Mouse (Mus musculus): ENCODE results near the gene Matn3.

Gene Matn3

GRCm38 (mm10) chr12:8936210-8936609 is 11.5 kb upstream of the Matn3 start:
- DNase-seq (ENCODE audit: low spot score) = peak; percentile 34

- DNase-seq (ENCODE audit: low spot score) = no peak
Measured at GRCm38 (mm10) chr12:8939490-8939889, 8.2 kb upstream of the Matn3 start.

GRCm38 (mm10) chr12:8940011-8941005 is 7.4 kb upstream of the Matn3 start:
- DNase-seq (ENCODE audit: low spot score) = no peak

- no peak for DNase-seq (ENCODE audit: low spot score)
Measured at GRCm38 (mm10) chr12:8941131-8941615, 6.6 kb upstream of the Matn3 start.

GRCm38 (mm10) chr12:8941699-8942392 is 5.9 kb upstream of the Matn3 start:
- no peak for DNase-seq (ENCODE audit: low spot score)

GRCm38 (mm10) chr12:8947163-8947562 is 566 bp upstream of the Matn3 start:
- no peak for DNase-seq (ENCODE audit: low spot score)

- no peak for DNase-seq (ENCODE audit: low spot score)
Measured at GRCm38 (mm10) chr12:8953136-8953535, 5.4 kb downstream of the Matn3 start.

GRCm38 (mm10) chr12:8954161-8954561 is 6.4 kb downstream of the Matn3 start:
- DNase-seq (ENCODE audit: low spot score) = no peak

- no peak for DNase-seq (ENCODE audit: low spot score)
Measured at GRCm38 (mm10) chr12:8961607-8962316, 14.0 kb downstream of the Matn3 start.

GRCm38 (mm10) chr12:8969828-8970227 is 22.1 kb downstream of the Matn3 start:
- DNase-seq (ENCODE audit: low spot score) = peak; percentile 35

- peak; percentile 91 for DNase-seq (ENCODE audit: low spot score)
Measured at GRCm38 (mm10) chr12:8973820-8974465, 26.2 kb downstream of the Matn3 start, which contains the start of gene Wdr35. Gene Wdr35, plus strand, starts transcription at chr12:8973892.

GRCm38 (mm10) chr12:8975076-8975475 is 27.3 kb downstream of the Matn3 start:
- no peak for DNase-seq (ENCODE audit: low spot score)

- DNase-seq (ENCODE audit: low spot score) = no peak
Measured at GRCm38 (mm10) chr12:8993231-8993630, 45.5 kb downstream of the Matn3 start.

- DNase-seq (ENCODE audit: low spot score) = no peak
Measured at GRCm38 (mm10) chr12:8998318-8998717, 50.6 kb downstream of the Matn3 start.

GRCm38 (mm10) chr12:9002038-9002648 is 54.4 kb downstream of the Matn3 start:
- peak; percentile 55 for DNase-seq (ENCODE audit: low spot score)

- DNase-seq (ENCODE audit: low spot score) = no peak
Measured at GRCm38 (mm10) chr12:9007146-9007545, 59.4 kb downstream of the Matn3 start.

GRCm38 (mm10) chr12:9007811-9008210 is 60.1 kb downstream of the Matn3 start:
- DNase-seq (ENCODE audit: low spot score) = no peak

- DNase-seq (ENCODE audit: low spot score) = no peak
Measured at GRCm38 (mm10) chr12:9010311-9010710, 62.6 kb downstream of the Matn3 start.

- DNase-seq (ENCODE audit: low spot score) = no peak
Measured at GRCm38 (mm10) chr12:9016376-9016775, 68.6 kb downstream of the Matn3 start.

- DNase-seq (ENCODE audit: low spot score) = no peak
Measured at GRCm38 (mm10) chr12:9020431-9020830, 72.7 kb downstream of the Matn3 start.

GRCm38 (mm10) chr12:9020986-9021385 is 73.3 kb downstream of the Matn3 start:
- DNase-seq (ENCODE audit: low spot score) = no peak
